Mouse (Mus musculus) embryonic facial prominence, embryonic 13.5 days (tissue): Measurements from ENCODE around the gene Map7. TPM values are rescaled to one million over a fixed set of nuclear protein-coding genes. Genes with fewer than 3 reads are reported as not detected.
A peak's percentile ranks its signal among the peaks of the same experiment; 100 is the strongest.

Experiments used
- ATAC-seq: fragments of 200-750 bp; cut with Nextera tagmentation; 2 replicates; pipeline ENCODE4 v1.8.0; 2017; ENCODE audit warnings: low read depth; ENCODE audit not compliant: insufficient number of reproducible peaks, insufficient read depth, low FRiP score, low TSS enrichment
- H3K27ac ChIP-seq: fragments of 300-500 bp; sonication (generic); 2 replicates; pipeline ENCODE4 v1.5.1; 2015; ENCODE audit warnings: moderate library complexity, mild to moderate bottlenecking, inconsistent platforms
- H3K27me3 ChIP-seq: fragments of 300-500 bp; sonication (generic); 2 replicates; pipeline ENCODE4 v1.6.1; 2015; ENCODE audit warnings: mild to moderate bottlenecking, inconsistent platforms
- H3K36me3 ChIP-seq: fragments of 300-500 bp; sonication (generic); 2 replicates; pipeline ENCODE4 v1.6.1; 2015; ENCODE audit warnings: mild to moderate bottlenecking, inconsistent platforms
- H3K4me1 ChIP-seq: fragments of 300-500 bp; sonication (generic); 2 replicates; pipeline ENCODE4 v1.6.1; 2015; ENCODE audit warnings: inconsistent platforms
- H3K4me2 ChIP-seq: fragments of 300-500 bp; sonication (generic); 2 replicates; pipeline ENCODE4 v1.6.1; 2015; ENCODE audit warnings: moderate library complexity, mild to moderate bottlenecking, inconsistent platforms
- H3K4me3 ChIP-seq: fragments of 300-500 bp; sonication (generic); 2 replicates; pipeline ENCODE4 v1.5.1; 2015; ENCODE audit warnings: mild to moderate bottlenecking, inconsistent platforms
- H3K9ac ChIP-seq: fragments of 300-500 bp; sonication (generic); 2 replicates; pipeline ENCODE4 v1.6.1; 2015; ENCODE audit warnings: mild to moderate bottlenecking, inconsistent platforms
- H3K9me3 ChIP-seq: fragments of 300-500 bp; sonication (generic); 2 replicates; pipeline ENCODE4 v1.6.1; 2016; ENCODE audit warnings: inconsistent platforms
- WGBS: fragments of 180-500 bp; shearing (Covaris S2); methylation state at CpG from one replicate; pipeline ENCODE4 v1.1.7; 2015; ENCODE audit warnings: mixed read lengths; 5-methylcytosine and 5-hydroxymethylcytosine counted together
- microRNA-seq: library from miRNA; unstranded; fragments of <30 nt; microRNA quantifications from one replicate; pipeline ENCODE4, GENCODE M21; 2016
- polyA plus RNA-seq: library from polyadenylated mRNA; unstranded; fragments of >200 nt; fragmentation: Nextera tagmentation; extraction: Ambion mirVana; gene quantifications from 2 replicates; pipeline ENCODE4 v1.2.1, GENCODE M21; 2015

Map7 gene
- polyA plus RNA-seq, 1 experiment from 2014 or later, result 12.6 TPM

- H3K4me1 ChIP-seq, result peaks cover 16% of the 10 kb centered on the region
- H3K4me2 ChIP-seq, result peak overlapping the region; percentile 71
- H3K9me3 ChIP-seq, result no peaks in the 10 kb centered on the region
- peak overlapping the region; percentile 81 for H3K4me3 ChIP-seq
- no peaks in the 10 kb centered on the region for H3K27me3 ChIP-seq
- H3K27ac ChIP-seq, result peak overlapping the region; percentile 100
- H3K36me3 ChIP-seq, result no peaks in the 10 kb centered on the region
- 47% methylated on average over 11 of the region's 11 CpGs for WGBS
- H3K9ac ChIP-seq, result peak overlapping the region; percentile 96
- ATAC-seq, result no peak
Measured at GRCm38 (mm10) chr10:20310969-20311769, 162.9 kb downstream of the Map7 start.

GRCm38 (mm10) chr10:20311918-20312735, 163.9 kb downstream of the Map7 start, which contains the start of gene Bclaf1:
Bclaf1 (plus strand) TSS chr10:20312469.
- Histone ChIP-seq H3K4me1 (peaks cover 16% of the 10 kb centered on the region), H3K36me3 (no peaks in the 10 kb centered on the region), H3K27me3 (no peaks in the 10 kb centered on the region), H3K4me2 (peak within 1 kb of the TSS; percentile 71), H3K9ac (peak within 1 kb of the TSS; percentile 96), H3K4me3 (peak within 1 kb of the TSS; percentile 81), H3K27ac (peak within 1 kb of the TSS; percentile 100), H3K9me3 (no peaks in the 10 kb centered on the region)
- ATAC-seq, result peak; percentile 98
- under 1% methylated on average over 84 of the region's 84 CpGs for WGBS

- peak; percentile 78 for ATAC-seq
- H3K4me3 ChIP-seq, result peak overlapping the region; percentile 81
- H3K9me3 ChIP-seq, result no peaks in the 10 kb centered on the region
- H3K4me2 ChIP-seq, result peak overlapping the region; percentile 71
- H3K27ac ChIP-seq, result peak overlapping the region; percentile 100
- 0 out of 2 replicates have a peak, but pooled peaks cover 3% of the 10 kb centered on the region for H3K36me3 ChIP-seq
- H3K4me1 ChIP-seq, result peaks cover 16% of the 10 kb centered on the region
- H3K9ac ChIP-seq, result peak overlapping the region; percentile 96
- under 1% methylated on average over 54 of the region's 54 CpGs for WGBS
- H3K27me3 ChIP-seq, result no peaks in the 10 kb centered on the region
Measured at GRCm38 (mm10) chr10:20312736-20313301, 164.5 kb downstream of the Map7 start.

GRCm38 (mm10) chr10:20313447-20313846, 165.2 kb downstream of the Map7 start:
- H3K4me2 ChIP-seq, result peak overlapping the region; percentile 71
- no peaks in the 10 kb centered on the region for H3K27me3 ChIP-seq
- no peaks in the 10 kb centered on the region for H3K9me3 ChIP-seq
- peak overlapping the region; percentile 81 for H3K4me3 ChIP-seq
- peak overlapping the region; percentile 96 for H3K9ac ChIP-seq
- ATAC-seq, result no peak
- no peak overlapping the region for H3K27ac ChIP-seq
- 53% methylated on average over 13 of the region's 13 CpGs for WGBS
- H3K36me3 ChIP-seq, result peaks cover 6% of the 10 kb centered on the region
- peaks cover 16% of the 10 kb centered on the region for H3K4me1 ChIP-seq

GRCm38 (mm10) chr10:20313941-20314340, 165.7 kb downstream of the Map7 start:
- peak overlapping the region; percentile 71 for H3K4me2 ChIP-seq
- H3K9me3 ChIP-seq, result no peaks in the 10 kb centered on the region
- H3K27me3 ChIP-seq, result no peaks in the 10 kb centered on the region
- no peak overlapping the region for H3K9ac ChIP-seq
- 88% methylated on average over 4 of the region's 4 CpGs for WGBS
- H3K4me1 ChIP-seq, result peaks cover 16% of the 10 kb centered on the region
- H3K4me3 ChIP-seq, result peak overlapping the region; percentile 10; the same call in 1 of the 2 replicates
- peaks cover 10% of the 10 kb centered on the region for H3K36me3 ChIP-seq
- ATAC-seq, result no peak
- no peak overlapping the region for H3K27ac ChIP-seq

GRCm38 (mm10) chr10:20314797-20315196, 166.5 kb downstream of the Map7 start:
- H3K9me3 ChIP-seq, result no peaks in the 10 kb centered on the region
- peaks cover 16% of the 10 kb centered on the region for H3K4me1 ChIP-seq
- H3K4me3 ChIP-seq, result no peak overlapping the region
- peaks cover 16% of the 10 kb centered on the region for H3K36me3 ChIP-seq
- no peak overlapping the region for H3K27ac ChIP-seq
- 55% methylated on average over 2 of the region's 2 CpGs for WGBS
- no peak overlapping the region for H3K4me2 ChIP-seq
- no peak for ATAC-seq
- H3K9ac ChIP-seq, result no peak overlapping the region
- no peaks in the 10 kb centered on the region for H3K27me3 ChIP-seq

GRCm38 (mm10) chr10:20317466-20317865, 169.2 kb downstream of the Map7 start:
- no peak for ATAC-seq
- peaks cover 28% of the 10 kb centered on the region for H3K36me3 ChIP-seq
- H3K27ac ChIP-seq, result no peak overlapping the region
- no peaks in the 10 kb centered on the region for H3K9me3 ChIP-seq
- no peak overlapping the region for H3K9ac ChIP-seq
- H3K4me2 ChIP-seq, result no peak overlapping the region
- no peak overlapping the region for H3K4me3 ChIP-seq
- no peaks in the 10 kb centered on the region for H3K27me3 ChIP-seq
- WGBS, result 82% methylated on average over 5 of the region's 5 CpGs
- H3K4me1 ChIP-seq, result peaks cover 8% of the 10 kb centered on the region

GRCm38 (mm10) chr10:20326226-20326625, 178.0 kb downstream of the Map7 start:
- Histone ChIP-seq H3K4me1 (no peaks in the 10 kb centered on the region), H3K36me3 (peaks cover 73% of the 10 kb centered on the region), H3K4me2 (no peak overlapping the region), H3K9ac (no peak overlapping the region), H3K27ac (no peak overlapping the region), H3K27me3 (no peaks in the 10 kb centered on the region), H3K4me3 (no peak overlapping the region), H3K9me3 (no peaks in the 10 kb centered on the region)
- no peak for ATAC-seq

Small RNA genes lying within 50 kb of the gene (microRNA-seq; reads per million reads assigned to microRNA genes)
- not detected for gene Mir6413

Other genes with a start within 250 kb of the Map7 start
- 21.5 and 24.9 TPM in 2 replicates for gene Pex7, start 240.8 kb upstream of the Map7 start, polyA plus RNA-seq
- gene Map3k5, start 214.0 kb upstream of the Map7 start, polyA plus RNA-seq, result 2.0 and 2.2 TPM in 2 replicates
- gene Bclaf1, start 164.0 kb downstream of the Map7 start, polyA plus RNA-seq, result 147 and 153 TPM in 2 replicates
- 2.0 and 2.2 TPM in 2 replicates for gene Mtfr2, start 199.3 kb downstream of the Map7 start, polyA plus RNA-seq